Mouse (Mus musculus): ENCODE data around the gene Srcap. TPM values are rescaled to one million over a fixed set of nuclear protein-coding genes. Genes with fewer than 3 reads are reported as not detected.
"Not testable (repeated sequence)": the region's sequence is repeated elsewhere in the genome, so short reads cannot be mapped to it uniquely, and the experiment has no call there.

The Srcap gene
- polyA plus RNA-seq (2016; fragmentation: Nextera tagmentation; extraction: Ambion mirVana): 51.8 and 54.3 TPM in 2 replicates

- Histone ChIP-seq H3K4me3 (peak within 1 kb of the TSS; percentile 84), H3K27ac (ENCODE audit: poor library complexity, severe bottlenecking) (peak within 1 kb of the TSS; percentile 98), H3K9me3 (replicated peaks) (no peaks in the 10 kb centered on the region; the same call in 1 of the 2 replicates), H3K27me3 (replicated peaks) (no peaks in the 10 kb centered on the region), H3K4me2 (peak within 1 kb of the TSS; percentile 64), H3K36me3 (peaks cover 23% of the 10 kb centered on the region), H3K9ac (peak within 1 kb of the TSS; percentile 89), H3K4me1 (replicated peaks) (peaks cover 17% of the 10 kb centered on the region)
- ATAC-seq (ENCODE audit: insufficient number of reproducible peaks, low FRiP score): peak; percentile 97
- 0% methylated on average over 37 of the region's 37 CpGs for WGBS
Measured at GRCm38 (mm10) chr7:127511808-127512230, at the start of gene Srcap. Srcap (plus strand) TSS chr7:127511983.

GRCm38 (mm10) chr7:127465191-127465590, 46.6 kb upstream of the Srcap start:
- H3K4me3 ChIP-seq: no peak overlapping the region
- no peaks in the 10 kb centered on the region for H3K4me1 ChIP-seq (replicated peaks)
- WGBS: 92% methylated on average over 3 of the region's 3 CpGs
- H3K9ac ChIP-seq: no peak overlapping the region
- ATAC-seq (ENCODE audit: insufficient number of reproducible peaks, low FRiP score): no peak
- H3K4me2 ChIP-seq: no peak overlapping the region
- H3K27me3 ChIP-seq (replicated peaks): no peaks in the 10 kb centered on the region
- no peaks in the 10 kb centered on the region for H3K9me3 ChIP-seq (replicated peaks)
- peaks cover 60% of the 10 kb centered on the region for H3K36me3 ChIP-seq
- H3K27ac ChIP-seq (ENCODE audit: poor library complexity, severe bottlenecking): no peak overlapping the region

DNA sequence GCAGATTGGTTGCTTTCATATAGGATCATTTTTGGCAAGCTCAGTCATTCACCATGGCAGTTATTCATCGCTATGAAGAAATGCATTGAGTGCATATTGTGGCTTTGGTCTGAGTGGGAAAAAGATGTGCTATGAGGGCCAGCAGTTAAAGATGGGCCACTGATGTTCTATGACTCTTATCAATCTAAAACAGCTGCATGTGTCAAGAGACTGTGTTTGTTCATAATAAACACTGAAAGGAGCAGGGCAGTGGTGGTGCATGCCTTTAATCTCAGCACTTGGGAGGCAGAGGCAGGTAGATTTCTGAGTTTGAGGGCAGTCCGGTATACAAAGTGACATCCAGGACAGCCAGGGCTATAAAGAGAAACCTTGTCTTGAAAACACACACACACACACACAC, 46.1 kb upstream of the Srcap start:
- H3K36me3 ChIP-seq: peaks cover 55% of the 10 kb centered on the region
- H3K9ac ChIP-seq; H3K4me3 ChIP-seq; H3K27ac ChIP-seq (ENCODE audit: poor library complexity, severe bottlenecking); H3K4me1 ChIP-seq (replicated peaks); H3K9me3 ChIP-seq (replicated peaks); ATAC-seq (ENCODE audit: insufficient number of reproducible peaks, low FRiP score); H3K4me2 ChIP-seq; H3K27me3 ChIP-seq (replicated peaks): not testable (repeated sequence)
- whole genome bisulfite sequencing: 91% methylated on average over 2 of the region's 2 CpGs

GRCm38 (mm10) chr7:127466606-127467005, 45.2 kb upstream of the Srcap start:
- no peaks in the 10 kb centered on the region for H3K9me3 ChIP-seq (replicated peaks)
- H3K4me1 ChIP-seq (replicated peaks): no peaks in the 10 kb centered on the region
- peaks cover 46% of the 10 kb centered on the region for H3K36me3 ChIP-seq
- no peak overlapping the region for H3K9ac ChIP-seq
- 93% methylated on average over 4 of the region's 4 CpGs for WGBS
- H3K27me3 ChIP-seq (replicated peaks): no peaks in the 10 kb centered on the region
- no peak overlapping the region for H3K4me2 ChIP-seq
- no peak for ATAC-seq (ENCODE audit: insufficient number of reproducible peaks, low FRiP score)
- H3K4me3 ChIP-seq: no peak overlapping the region
- H3K27ac ChIP-seq (ENCODE audit: poor library complexity, severe bottlenecking): no peak overlapping the region

GRCm38 (mm10) chr7:127470011-127470715, 41.6 kb upstream of the Srcap start:
- Histone ChIP-seq H3K4me1 (replicated peaks) (peaks cover 6% of the 10 kb centered on the region), H3K27me3 (replicated peaks) (no peaks in the 10 kb centered on the region), H3K4me3 (peak overlapping the region; percentile 73), H3K36me3 (peaks cover 51% of the 10 kb centered on the region), H3K4me2 (peak overlapping the region; percentile 90), H3K9me3 (replicated peaks) (no peaks in the 10 kb centered on the region), H3K27ac (ENCODE audit: poor library complexity, severe bottlenecking) (peak overlapping the region; percentile 97), H3K9ac (peak overlapping the region; percentile 86)
- ATAC-seq (ENCODE audit: insufficient number of reproducible peaks, low FRiP score): 0 out of 2 replicates have a peak, but pooled peaks have one; percentile 20
- WGBS: 8% methylated on average over 10 of the region's 10 CpGs

DNA sequence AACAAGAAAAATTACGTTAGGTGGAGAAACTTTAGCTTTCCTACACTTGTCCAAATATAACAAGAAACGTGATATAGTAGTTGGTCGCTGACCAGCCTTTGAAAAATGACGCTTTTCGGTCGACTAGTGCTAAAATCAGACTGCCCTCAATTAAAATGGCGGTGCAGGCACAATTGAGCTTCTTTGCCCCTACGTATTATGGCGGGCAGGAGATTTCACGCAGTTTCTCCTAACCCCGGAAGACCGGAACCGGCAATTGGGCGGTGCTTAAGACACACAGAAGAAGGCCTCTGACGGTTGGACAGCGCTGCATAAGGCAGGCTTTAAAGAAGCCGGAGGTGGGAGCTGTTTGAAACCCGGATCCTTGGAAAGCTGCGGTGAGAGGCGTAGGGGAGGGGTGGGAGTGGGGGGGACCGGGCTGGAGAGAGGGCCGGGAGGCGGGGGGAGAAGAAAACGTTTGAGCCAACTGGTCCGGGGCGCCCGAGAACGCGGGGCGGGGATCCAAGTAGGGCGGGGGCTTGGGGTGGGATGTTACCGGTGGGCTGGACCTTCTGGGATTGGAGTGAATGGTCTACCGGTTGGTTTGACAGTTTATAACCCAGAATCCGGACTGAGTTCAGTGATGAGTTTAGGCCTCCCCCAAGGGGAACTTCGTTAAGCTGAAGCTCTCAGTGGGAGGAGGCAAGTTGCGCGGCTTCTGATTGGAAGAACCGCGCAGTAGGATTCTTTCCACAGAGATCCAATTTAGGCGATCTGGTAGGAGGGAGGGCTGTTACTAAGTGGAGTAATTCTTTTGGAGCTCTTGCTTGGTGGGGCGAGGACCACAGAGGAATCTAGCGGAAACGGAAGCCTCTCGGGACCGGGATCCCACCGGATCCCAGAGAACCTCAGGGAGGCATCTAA, 40.8 kb upstream of the Srcap start:
- Histone ChIP-seq H3K4me1 (replicated peaks) (peaks cover 6% of the 10 kb centered on the region), H3K9ac (peak overlapping the region; percentile 86), H3K27me3 (replicated peaks) (no peaks in the 10 kb centered on the region), H3K9me3 (replicated peaks) (no peaks in the 10 kb centered on the region), H3K27ac (ENCODE audit: poor library complexity, severe bottlenecking) (peak overlapping the region; percentile 97), H3K4me3 (peak overlapping the region; percentile 73), H3K36me3 (peaks cover 51% of the 10 kb centered on the region), H3K4me2 (peak overlapping the region; percentile 90)
- under 1% methylated on average over 46 of the region's 46 CpGs for WGBS
- peak; percentile 94 for ATAC-seq (ENCODE audit: insufficient number of reproducible peaks, low FRiP score)

DNA sequence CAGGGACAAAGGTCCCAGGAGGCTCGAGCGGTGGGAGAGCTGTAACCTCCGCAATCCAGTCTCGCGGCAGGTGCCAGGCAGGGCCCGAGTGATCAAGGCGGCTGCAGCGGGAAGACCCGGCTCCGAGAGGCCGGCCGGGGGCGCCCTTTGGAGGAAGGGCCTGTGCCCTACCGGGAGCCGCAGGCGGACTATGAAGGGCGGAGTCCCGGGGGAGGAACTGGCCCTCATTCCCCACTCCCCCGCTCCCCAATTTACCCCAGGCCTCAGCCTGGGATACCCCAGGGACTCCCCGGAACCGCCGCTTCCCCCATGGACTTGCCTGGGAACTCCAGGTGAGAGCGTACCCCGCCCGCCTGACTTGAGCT, 40.2 kb upstream of the Srcap start:
- peak; percentile 29 for ATAC-seq (ENCODE audit: insufficient number of reproducible peaks, low FRiP score)
- peak overlapping the region; percentile 86 for H3K9ac ChIP-seq
- peak overlapping the region; percentile 90 for H3K4me2 ChIP-seq
- WGBS: under 1% methylated on average over 22 of the region's 25 CpGs
- H3K9me3 ChIP-seq (replicated peaks): no peaks in the 10 kb centered on the region
- H3K27ac ChIP-seq (ENCODE audit: poor library complexity, severe bottlenecking): peak overlapping the region; percentile 97
- peaks cover 50% of the 10 kb centered on the region for H3K36me3 ChIP-seq
- peaks cover 6% of the 10 kb centered on the region for H3K4me1 ChIP-seq (replicated peaks)
- peak overlapping the region; percentile 73 for H3K4me3 ChIP-seq
- H3K27me3 ChIP-seq (replicated peaks): no peaks in the 10 kb centered on the region

GRCm38 (mm10) chr7:127472060-127472459, 39.7 kb upstream of the Srcap start:
- H3K27me3 ChIP-seq (replicated peaks): no peaks in the 10 kb centered on the region
- H3K4me2 ChIP-seq: peak overlapping the region; percentile 90
- peak overlapping the region; percentile 86 for H3K9ac ChIP-seq
- H3K27ac ChIP-seq (ENCODE audit: poor library complexity, severe bottlenecking): peak overlapping the region; percentile 97
- 0 out of 2 replicates have a peak, but pooled peaks have one; percentile 2 for ATAC-seq (ENCODE audit: insufficient number of reproducible peaks, low FRiP score)
- peaks cover 10% of the 10 kb centered on the region for H3K4me1 ChIP-seq (replicated peaks)
- no peaks in the 10 kb centered on the region for H3K9me3 ChIP-seq (replicated peaks)
- peaks cover 50% of the 10 kb centered on the region for H3K36me3 ChIP-seq
- H3K4me3 ChIP-seq: peak overlapping the region; percentile 73
- 2% methylated on average over 7 of the region's 7 CpGs for WGBS

DNA sequence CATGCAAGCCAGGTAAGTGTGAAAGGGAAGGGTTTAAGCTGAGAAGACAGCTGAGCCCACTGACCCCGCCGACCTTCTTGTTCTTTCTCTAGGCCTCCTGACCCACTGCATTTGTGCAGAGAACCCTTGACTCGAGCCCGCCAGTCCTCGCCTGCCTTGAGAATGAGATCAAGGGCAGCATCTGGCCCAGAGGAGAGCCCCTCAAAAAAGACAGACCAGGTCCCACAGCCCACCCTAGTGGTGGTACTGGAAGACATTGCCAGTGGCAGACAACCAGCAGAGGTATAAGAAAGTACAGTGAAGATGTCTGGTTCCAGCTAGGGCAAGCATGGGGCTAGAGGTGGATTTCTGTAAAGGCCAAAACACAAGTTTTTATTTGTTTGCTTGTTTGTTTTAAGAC, 38.1 kb upstream of the Srcap start:
- WGBS: 86% methylated on average over 5 of the region's 5 CpGs
- Histone ChIP-seq H3K36me3 (peaks cover 38% of the 10 kb centered on the region), H3K4me1 (replicated peaks) (peaks cover 12% of the 10 kb centered on the region), H3K9ac (no peak overlapping the region), H3K27ac (ENCODE audit: poor library complexity, severe bottlenecking) (no peak overlapping the region), H3K4me2 (no peak overlapping the region), H3K9me3 (replicated peaks) (no peaks in the 10 kb centered on the region), H3K27me3 (replicated peaks) (no peaks in the 10 kb centered on the region), H3K4me3 (no peak overlapping the region)
- ATAC-seq (ENCODE audit: insufficient number of reproducible peaks, low FRiP score): no peak

- Histone ChIP-seq H3K36me3 (peaks cover 38% of the 10 kb centered on the region), H3K9ac (no peak overlapping the region; the same call in 1 of the 2 replicates), H3K4me3 (no peak overlapping the region), H3K27me3 (replicated peaks) (no peaks in the 10 kb centered on the region), H3K4me1 (replicated peaks) (peaks cover 13% of the 10 kb centered on the region), H3K4me2 (no peak overlapping the region), H3K9me3 (replicated peaks) (no peaks in the 10 kb centered on the region), H3K27ac (ENCODE audit: poor library complexity, severe bottlenecking) (no peak overlapping the region)
- no peak for ATAC-seq (ENCODE audit: insufficient number of reproducible peaks, low FRiP score)
- 80% methylated on average over 6 of the region's 6 CpGs for WGBS
Measured at GRCm38 (mm10) chr7:127474378-127475070, 37.3 kb upstream of the Srcap start.
